Mouse (Mus musculus): ENCODE measurements around the gene Smarcal1.

DNA sequence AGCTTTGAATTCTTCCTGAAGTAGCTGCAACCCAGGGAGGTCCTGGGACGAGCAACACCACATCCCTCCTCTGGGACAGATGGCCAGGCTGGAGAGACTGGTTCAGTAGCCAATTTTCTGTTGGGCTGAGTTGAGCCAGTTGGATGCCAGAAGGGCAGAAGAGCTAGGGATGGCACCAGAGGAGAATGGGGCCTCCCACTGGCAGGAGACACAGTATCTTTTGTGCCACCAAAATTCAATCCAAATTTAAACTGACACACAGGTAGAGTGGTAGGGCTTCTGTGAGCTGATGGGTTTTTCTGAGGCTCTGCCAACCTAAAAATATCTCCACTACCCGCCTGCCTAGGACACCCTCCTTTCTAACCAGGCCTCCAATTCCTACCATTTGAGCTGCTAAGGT lies 24.4 kb upstream of the Smarcal1 start:
- TF ChIP-seq POLR2A (IDR thresholded peaks at IDR 0.05; ENCODE audit: borderline replicate concordance, insufficient read depth, low read length) (no peak), CTCF (IDR thresholded peaks at IDR 0.05; ENCODE audit: borderline replicate concordance, insufficient read depth, low read depth, low read length) (no peak)

Measured in cerebellum, adult 2 months (tissue).